Mouse (Mus musculus) MEL (cell line): Measurements from ENCODE around the gene Sema4f.

Experiments
- CTCF ChIP-seq, 3 experiments: IDR thresholded peaks in 2 of 3; conservative IDR thresholded peaks in 1 of 3; 2 replicates each; pipeline ENCODE4 v1.5.1; 2011 to 2012; ENCODE audit warnings: low read length in 3 of 3, low read depth in 2 of 3, mild to moderate bottlenecking in 2 of 3, improper control_type of control experiment in 1 of 3, inconsistent platforms in 1 of 3, mixed read lengths in 1 of 3, moderate library complexity in 1 of 3; ENCODE audit not compliant: control insufficient read depth in 1 of 3, insufficient read depth in 1 of 3, poor library complexity in 1 of 3, severe bottlenecking in 1 of 3
- EP300 ChIP-seq, 2 experiments: IDR thresholded peaks; 2 replicates each; pipeline ENCODE4 v1.6.1; 2011; ENCODE audit warnings: improper control_type of control experiment in 2 of 2, low read length in 2 of 2, low read depth in 1 of 2, mild to moderate bottlenecking in 1 of 2
- MAFK ChIP-seq: IDR thresholded peaks from 2 replicates; pipeline ENCODE4 v1.6.1; 2011; ENCODE audit warnings: low read depth, mild to moderate bottlenecking, low read length, improper control_type of control experiment, borderline replicate concordance
- MAX ChIP-seq: IDR thresholded peaks from 2 replicates; pipeline ENCODE4 v1.6.1; 2011; ENCODE audit warnings: low read length, improper control_type of control experiment
- MEF2A ChIP-seq: IDR thresholded peaks from 2 replicates; pipeline ENCODE4 v1.6.1; 2014; ENCODE audit warnings: low read depth, mild to moderate bottlenecking, inconsistent platforms, low read length, improper control_type of control experiment; ENCODE audit not compliant: poor library complexity, insufficient replicate concordance, severe bottlenecking; ENCODE audit errors: extremely low read depth
- MYC ChIP-seq: IDR thresholded peaks from 2 replicates; pipeline ENCODE4 v1.6.1; 2011; ENCODE audit warnings: low read depth, mild to moderate bottlenecking, low read length, improper control_type of control experiment, moderate library complexity
- NELFE ChIP-seq: IDR thresholded peaks from 2 replicates; pipeline ENCODE4 v1.6.1; 2011; ENCODE audit warnings: low read depth, low read length, improper control_type of control experiment
- POLR2A ChIP-seq, 2 experiments: IDR thresholded peaks; 2 replicates each; pipeline ENCODE4 v1.6.1; 2011 to 2012; ENCODE audit warnings: low read length in 2 of 2, mild to moderate bottlenecking in 2 of 2, control low read depth in 1 of 2, improper control_type of control experiment in 1 of 2, low read depth in 1 of 2, moderate library complexity in 1 of 2; ENCODE audit not compliant: control insufficient read depth in 1 of 2, insufficient read depth in 1 of 2, poor library complexity in 1 of 2
- POLR2AphosphoS2 ChIP-seq: IDR thresholded peaks from 2 replicates; pipeline ENCODE4 v1.6.1; 2011; ENCODE audit warnings: low read length, improper control_type of control experiment
- POLR2AphosphoS5 ChIP-seq: IDR thresholded peaks from 2 replicates; pipeline ENCODE4 v1.6.1; 2012; ENCODE audit warnings: low read depth, borderline replicate concordance, mild to moderate bottlenecking, inconsistent platforms, low read length, moderate library complexity, mixed read lengths
- SIN3A ChIP-seq: IDR thresholded peaks from 2 replicates; pipeline ENCODE4 v1.6.1; 2012; ENCODE audit warnings: low read length, improper control_type of control experiment, inconsistent platforms
- UBTF ChIP-seq: IDR thresholded peaks from 2 replicates; pipeline ENCODE4 v1.6.1; 2012; ENCODE audit warnings: low read depth, mild to moderate bottlenecking, inconsistent platforms, low read length, improper control_type of control experiment, moderate library complexity, borderline replicate concordance; ENCODE audit not compliant: insufficient read depth
- ZKSCAN1 ChIP-seq: IDR thresholded peaks from 2 replicates; pipeline ENCODE4 v1.6.1; 2012; ENCODE audit warnings: low read depth, mild to moderate bottlenecking, inconsistent platforms, low read length, improper control_type of control experiment, moderate library complexity
- ZNF384 ChIP-seq: IDR thresholded peaks from 2 replicates; pipeline ENCODE4 v1.6.1; 2012; ENCODE audit warnings: low read depth, mild to moderate bottlenecking, inconsistent platforms, low read length, improper control_type of control experiment

DNA sequence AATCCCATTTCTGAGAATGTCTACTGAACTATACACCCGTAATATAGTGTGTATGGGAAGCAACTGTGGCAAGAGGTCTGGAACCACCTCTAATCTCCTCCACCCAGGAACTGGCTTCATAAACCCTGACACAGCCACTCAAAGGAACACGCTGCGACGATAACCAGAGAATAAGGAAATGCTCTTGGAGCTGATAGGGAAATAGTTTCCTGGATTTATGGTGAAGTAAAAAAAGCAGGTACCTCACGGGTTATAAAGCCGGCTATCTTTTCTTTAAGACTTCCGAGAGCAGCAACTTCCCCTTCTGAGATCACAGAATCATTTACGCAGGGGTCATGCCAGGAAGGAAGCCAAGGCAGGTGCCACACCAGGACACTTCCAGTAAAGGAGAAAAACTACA, 37.0 kb downstream of the Sema4f start:
- TF ChIP-seq CTCF (IDR thresholded peaks at IDR 0.05 in 2 of 3, conservative IDR thresholded peaks at IDR 0.05 in 1 of 3; ENCODE audit: control insufficient read depth in 1 of 3, insufficient read depth in 1 of 3, low read depth in 2 of 3, low read length in 3 of 3, poor library complexity in 1 of 3, severe bottlenecking in 1 of 3) = no peak
- peak; percentile 86 for TF ChIP-seq ZNF384
- peak; percentile 66 for TF ChIP-seq SIN3A
- no peak for TF ChIP-seq POLR2A (IDR thresholded peaks at IDR 0.05; ENCODE audit: control insufficient read depth in 1 of 2, insufficient read depth in 1 of 2, low read depth in 1 of 2, low read length in 2 of 2, poor library complexity in 1 of 2)
- TF ChIP-seq EP300 (IDR thresholded peaks at IDR 0.05; ENCODE audit: low read depth in 1 of 2, low read length in 2 of 2) = peak; percentile 98 to 99
- no peak for TF ChIP-seq MAX
- TF ChIP-seq ZKSCAN1 = no peak
- no peak for TF ChIP-seq POLR2AphosphoS5
- TF ChIP-seq MAFK = peak; percentile 81; the same call in 1 of the 2 replicates
- TF ChIP-seq MYC = peak; percentile 84
- 0 out of 2 replicates have a peak, but pooled peaks have one; percentile 30 for TF ChIP-seq MEF2A
- no peak for TF ChIP-seq UBTF
- no peak for TF ChIP-seq POLR2AphosphoS2
- no peak for TF ChIP-seq NELFE
